Mouse (Mus musculus) CH12F3 (cell line): ENCODE measurements around the gene Gmcl1.

Source experiments
- in situ Hi-C: fragments of 300-500 bp; cut with MboI; formaldehyde crosslinking; loops from 2 replicates; pipeline ENCODE4 v1.14.3; 2020; ENCODE audit warnings: low sequenced_read_pairs

The Gmcl1 gene

DNA sequence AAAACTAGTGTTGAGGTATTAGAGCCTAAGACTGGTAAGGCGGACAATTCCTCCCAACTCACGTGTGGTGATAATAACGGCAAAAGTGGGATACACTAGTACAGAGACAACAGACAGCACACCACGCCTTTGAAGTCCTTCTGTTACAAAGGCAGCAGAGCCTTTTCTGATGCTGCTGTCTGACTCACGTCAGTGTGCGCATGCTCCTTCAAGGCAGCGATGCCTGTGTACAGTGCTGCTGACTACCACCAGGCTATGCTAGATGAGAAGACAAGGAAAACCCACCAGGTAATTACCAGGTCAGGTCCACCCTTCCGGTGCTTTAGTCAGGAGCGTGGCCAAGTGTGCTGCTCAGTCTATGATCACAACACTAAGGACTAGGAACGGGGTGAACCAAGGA lies 66.1 kb downstream of the Gmcl1 start:
- in situ Hi-C loops = no loop called here

DNA sequence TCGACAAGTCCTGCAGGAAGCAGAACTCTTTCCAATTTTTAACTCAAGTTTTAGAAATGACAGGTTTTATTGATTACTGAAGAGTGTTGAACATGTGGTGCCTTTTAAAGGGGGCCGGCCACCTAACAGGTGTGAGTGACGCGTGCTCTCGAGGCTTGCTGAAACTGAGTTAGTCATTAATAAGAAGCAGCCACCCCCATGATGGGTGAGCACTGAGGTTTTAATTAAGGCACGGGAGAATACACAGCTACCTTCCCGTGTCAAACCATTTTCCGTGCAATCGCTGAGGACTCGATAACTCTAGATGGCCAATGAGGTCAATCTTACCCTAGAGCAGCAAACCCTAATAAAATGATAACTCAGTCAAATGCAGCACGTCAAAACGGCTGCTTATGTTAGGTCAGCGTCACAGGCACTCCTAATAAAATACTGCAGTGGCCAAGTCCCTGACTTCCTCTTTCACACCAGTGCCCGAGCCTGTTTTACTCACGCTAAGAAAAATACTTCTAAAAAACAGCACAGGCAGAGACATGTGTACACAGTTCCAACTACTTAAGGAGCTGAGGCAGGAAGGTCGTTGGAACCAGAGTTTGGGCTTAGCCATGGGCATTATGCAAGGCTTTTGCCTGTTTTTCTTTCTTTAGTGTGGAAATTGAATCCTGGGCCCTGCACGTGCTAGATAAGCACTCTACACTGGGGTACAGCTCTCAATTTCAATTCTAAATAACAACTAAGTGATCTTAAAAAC lies 67.4 kb downstream of the Gmcl1 start:
- in situ Hi-C loops = no loop called here

DNA sequence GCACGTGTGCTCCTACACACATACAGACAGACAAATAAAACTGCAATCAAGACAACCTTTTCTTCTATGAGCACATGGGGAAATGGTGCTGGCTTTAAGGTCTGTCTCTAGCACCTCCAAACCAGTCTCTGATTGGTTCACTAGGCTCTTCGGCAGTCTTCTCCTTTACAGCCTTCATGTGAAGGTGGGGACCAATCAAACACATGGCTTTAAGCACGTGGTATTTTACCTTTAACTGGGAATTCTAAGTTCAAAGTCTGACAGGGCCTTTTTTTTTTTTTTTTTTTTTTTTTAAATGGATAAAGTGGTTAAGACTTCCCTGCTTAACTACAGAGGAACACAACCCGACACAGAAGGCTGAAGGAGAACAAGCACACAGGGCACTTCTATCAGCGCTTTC lies 68.1 kb downstream of the Gmcl1 start:
- in situ Hi-C loops = no loop called here

DNA sequence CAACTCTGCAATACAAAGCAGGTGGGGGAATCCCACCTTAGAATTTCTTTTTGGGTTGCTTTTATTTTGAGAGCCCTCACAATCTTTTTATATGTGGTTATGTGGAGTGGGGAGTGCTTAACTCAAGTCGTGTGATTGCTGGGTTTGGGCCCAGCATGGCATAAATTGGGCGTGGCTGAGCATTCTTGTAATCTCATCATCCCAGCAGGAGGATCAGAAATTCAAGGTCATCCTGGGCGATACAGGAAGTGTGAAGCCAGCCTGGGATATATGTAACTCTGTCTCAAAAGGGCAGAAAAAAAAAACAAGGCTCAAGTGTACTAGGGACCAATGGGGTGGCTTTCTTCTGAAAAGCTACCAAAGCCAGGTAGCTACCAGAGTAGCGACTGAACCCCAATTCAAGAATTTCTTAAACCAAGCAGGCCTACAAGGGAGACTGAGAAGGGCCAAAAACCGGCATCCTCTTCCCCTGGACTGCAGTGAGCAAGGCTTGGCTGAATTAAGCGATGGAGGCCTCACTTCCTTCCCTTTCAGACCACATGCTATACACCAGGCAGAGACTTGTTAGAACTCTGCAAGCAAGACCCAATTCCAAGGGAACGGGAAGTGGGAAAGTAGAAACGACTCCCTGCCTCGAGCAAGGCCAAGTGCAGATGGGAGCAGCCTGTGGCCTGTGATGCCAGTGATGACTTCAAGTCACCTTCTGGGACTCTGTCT lies 72.9 kb downstream of the Gmcl1 start:
- in situ Hi-C loops = no loop called here

DNA sequence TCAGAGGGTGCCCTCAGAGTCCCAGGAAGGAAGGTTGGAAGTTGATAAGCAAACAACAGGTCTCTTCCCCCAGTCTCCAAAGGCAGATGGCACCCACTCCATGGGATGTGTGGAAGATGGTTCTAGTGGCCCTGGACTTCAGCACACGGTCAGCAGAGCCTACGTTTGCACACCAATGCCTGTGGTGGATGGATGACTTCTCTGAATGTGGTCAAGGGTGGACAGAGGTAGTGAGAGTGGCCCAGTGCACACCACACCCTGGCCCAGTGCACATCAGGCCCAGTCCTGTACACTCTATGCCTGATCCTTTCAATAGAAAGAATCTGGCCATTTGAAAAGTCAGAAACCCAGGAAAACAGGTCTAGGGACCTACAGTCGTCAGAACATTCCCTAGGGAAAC lies 74.7 kb downstream of the Gmcl1 start:
- in situ Hi-C loops = no loop called here

DNA sequence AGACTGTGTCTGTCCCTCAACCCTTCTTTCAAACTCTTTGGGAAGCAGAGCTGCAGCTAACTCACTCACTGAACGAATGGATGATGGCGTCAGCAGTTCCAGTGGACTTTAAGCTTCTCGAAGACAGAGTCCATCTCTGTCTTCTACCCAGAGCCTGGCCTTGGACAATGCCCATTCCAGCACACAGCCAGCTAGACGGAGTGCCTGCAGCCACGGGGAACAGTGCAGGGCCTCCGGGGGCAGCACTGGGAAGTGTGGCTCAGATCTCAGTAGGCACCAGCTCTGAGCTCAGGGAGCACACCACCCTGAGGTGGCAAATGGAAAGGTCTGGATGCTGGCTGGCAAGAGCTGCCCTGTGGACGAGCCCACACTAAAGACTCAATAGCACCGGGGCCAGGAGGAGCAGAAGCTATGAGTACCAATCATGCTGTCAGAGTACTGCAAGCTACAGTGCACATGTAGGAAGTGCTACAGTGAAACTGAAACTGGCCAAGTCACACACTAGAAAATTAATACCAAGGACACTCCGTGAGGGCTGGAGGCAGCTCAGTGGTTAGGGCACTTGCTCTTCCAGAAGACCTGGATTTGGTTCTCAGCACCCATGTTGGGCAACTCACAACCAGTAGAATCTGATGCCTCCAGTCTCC lies 78.8 kb downstream of the Gmcl1 start:
- in situ Hi-C loops = no loop called here

DNA sequence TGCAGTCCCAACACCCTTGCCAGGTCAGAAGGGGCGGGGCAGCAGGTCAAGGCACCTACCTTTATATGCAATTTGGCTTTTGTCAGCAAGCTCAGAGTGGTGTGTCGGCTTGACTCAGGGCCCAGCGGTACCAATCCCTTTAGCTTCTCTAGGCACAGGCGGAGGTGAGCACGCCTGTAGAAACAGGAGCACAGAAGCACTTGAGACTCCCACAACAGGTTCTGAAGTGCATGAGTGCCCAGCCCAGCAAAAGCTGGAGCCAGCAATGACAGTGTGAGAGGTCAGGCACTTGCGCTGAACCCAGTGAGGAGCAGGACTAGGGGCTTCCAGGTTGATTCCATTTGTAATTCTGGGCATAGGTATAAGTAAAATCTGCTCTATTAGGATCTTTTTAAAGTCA lies 80.2 kb downstream of the Gmcl1 start:
- in situ Hi-C loops = no loop called here

DNA sequence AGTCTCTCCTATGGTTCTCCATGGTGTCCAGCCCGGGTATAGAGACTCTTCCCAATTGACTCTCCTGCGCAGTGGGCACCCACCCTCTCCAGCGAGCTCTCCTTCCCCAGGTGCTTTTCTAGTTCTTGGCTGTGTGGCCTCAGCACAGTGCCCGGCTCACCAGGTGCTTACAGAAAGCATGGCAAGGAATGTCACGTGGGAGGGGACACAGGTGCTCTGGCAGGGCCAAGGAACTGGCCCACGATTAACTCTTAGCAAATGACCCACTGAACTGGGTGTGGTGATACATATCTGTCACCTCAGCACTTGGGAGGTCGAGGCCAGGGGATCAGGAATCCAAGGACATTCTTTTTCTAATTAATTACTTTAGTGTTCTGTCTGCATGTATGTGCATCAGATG lies 87.0 kb downstream of the Gmcl1 start:
- in situ Hi-C loops = no loop called here

DNA sequence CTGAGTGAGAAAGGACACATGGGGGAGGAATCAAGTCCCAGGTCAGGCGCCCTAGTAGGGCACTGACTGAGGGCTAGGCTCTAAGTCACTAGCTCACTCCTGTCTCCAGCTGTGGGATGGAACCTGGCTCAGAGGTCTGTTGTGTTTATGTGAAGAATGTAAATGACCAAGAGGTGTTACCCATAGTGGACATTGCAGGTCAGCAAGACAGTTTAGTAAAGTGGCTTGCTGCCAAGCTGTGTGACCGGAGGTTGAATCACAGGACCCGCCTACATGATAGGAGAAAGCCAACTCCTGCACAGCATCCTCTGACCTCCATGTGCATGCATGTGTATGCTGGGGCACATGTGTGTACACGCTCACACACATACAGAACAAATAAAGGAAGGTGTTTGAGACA lies 87.6 kb downstream of the Gmcl1 start:
- in situ Hi-C loops = no loop called here

DNA sequence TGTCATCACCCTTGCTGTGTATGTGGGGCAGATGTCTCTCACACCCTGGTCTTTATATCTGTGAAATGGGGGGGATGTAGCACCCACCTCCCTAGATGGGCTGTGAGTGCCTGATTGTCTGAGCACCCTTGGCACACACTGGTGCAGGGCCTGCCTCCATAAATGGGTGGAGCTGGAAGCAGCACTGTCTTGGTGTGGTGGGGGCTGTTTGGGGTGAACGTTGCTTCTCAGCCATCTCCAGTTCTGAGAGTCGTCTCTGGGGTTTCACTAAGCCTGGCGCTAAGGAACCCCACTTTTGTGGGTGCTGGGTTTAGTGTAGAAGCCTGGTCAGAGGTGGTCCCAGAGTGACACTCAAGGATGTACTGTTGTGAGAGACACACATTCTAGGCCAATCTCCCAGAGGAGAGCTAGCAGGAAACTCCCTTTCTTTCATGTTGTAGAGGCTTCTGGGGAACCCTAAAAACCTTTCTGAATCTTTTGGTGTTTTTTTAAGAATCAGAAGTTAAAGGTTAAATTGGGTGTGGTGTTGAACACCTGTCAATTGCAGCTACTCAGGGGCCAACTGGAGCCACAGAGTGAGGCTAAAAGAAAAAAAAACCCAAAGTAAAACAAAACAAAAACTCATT lies 88.3 kb downstream of the Gmcl1 start:
- in situ Hi-C loops = no loop called here
